Mouse (Mus musculus) G1E (cell line): ENCODE results near the gene Tnfrsf18. TPM values are rescaled to one million over a fixed set of nuclear protein-coding genes. Genes with fewer than 3 reads are reported as not detected.
A peak's percentile ranks its signal among the peaks of the same experiment; 100 is the strongest.

Experiments
- ATAC-seq: 2 replicates; pipeline ENCODE4 v1.8.0; 2016; ENCODE audit warnings: mild to moderate bottlenecking; ENCODE audit not compliant: insufficient number of reproducible peaks, poor library complexity, low FRiP score, severe bottlenecking; ENCODE audit errors: extremely low read depth
- DNase-seq: peaks from one replicate; pipeline ENCODE4 v3.0.0; 2012; ENCODE audit warnings: low spot score
- H3K27me3 ChIP-seq: 2 replicates; pipeline ENCODE4 v1.6.1; 2012; ENCODE audit warnings: mild to moderate bottlenecking, low read length, inconsistent platforms; ENCODE audit not compliant: insufficient read depth
- H3K36me3 ChIP-seq: replicated peaks from 2 replicates; pipeline ENCODE3; 2012; ENCODE audit warnings: mild to moderate bottlenecking, inconsistent platforms
- H3K4me1 ChIP-seq: 2 replicates; pipeline ENCODE4 v1.6.1; 2012; ENCODE audit warnings: low read depth, low read length, inconsistent platforms, mixed read lengths; ENCODE audit not compliant: insufficient read depth
- H3K4me3 ChIP-seq: 2 replicates; pipeline ENCODE4 v1.5.1; 2012; ENCODE audit warnings: low read depth, mild to moderate bottlenecking, inconsistent platforms, low read length, moderate library complexity, mixed read lengths
- H3K9me3 ChIP-seq: replicated peaks from 2 replicates; pipeline ENCODE4 v1.6.1; 2012; ENCODE audit warnings: inconsistent platforms
- CTCF ChIP-seq: IDR thresholded peaks from 2 replicates; pipeline ENCODE4 v1.5.1; 2012; ENCODE audit warnings: low read depth, low read length, inconsistent platforms, mixed read lengths
- GATA1 ChIP-seq: IDR thresholded peaks from 2 replicates; pipeline ENCODE4 v1.6.1; 2012; ENCODE audit warnings: borderline replicate concordance, low read length, inconsistent platforms, mixed read lengths
- GATA2 ChIP-seq: IDR thresholded peaks from 2 replicates; pipeline ENCODE4 v1.6.1; 2012; ENCODE audit warnings: low read depth, low read length, inconsistent platforms, borderline replicate concordance
- POLR2AphosphoS5 ChIP-seq: IDR thresholded peaks from 2 replicates; pipeline ENCODE4 v1.6.1; 2012; ENCODE audit warnings: low read depth, low read length, inconsistent platforms; ENCODE audit not compliant: insufficient replicate concordance
- TAL1 ChIP-seq: conservative IDR thresholded peaks from 2 replicates; pipeline ENCODE4 v1.6.1; 2012; ENCODE audit warnings: low read depth, low read length, inconsistent platforms, mixed read lengths
- polyA plus RNA-seq: library from polyadenylated mRNA; stranded (reverse); fragments of >175 nt; gene quantifications from 2 replicates; pipeline ENCODE4 v1.2.3, GENCODE M21; 2012
- total RNA-seq, 2 experiments: library from RNA; stranded (forward) in 1 of 2; stranded (reverse) in 1 of 2; fragments of 200-1000 nt in 1 of 2; fragments of >200 nt in 1 of 2; fragmentation: Nextera tagmentation in 1 of 2; gene quantifications; 2 replicates each; pipeline ENCODE4 v1.2.3; 2014 to 2017

Tnfrsf18 gene
- total and polyA plus RNA-seq, 3 experiments, result 0.22 TPM; not detected in 2

- no peaks in the 10 kb centered on the region for H3K27me3 ChIP-seq
- ATAC-seq (peak; percentile 66), DNase-seq (peak; percentile 77)
- H3K4me1 ChIP-seq, result peaks cover 56% of the 10 kb centered on the region
- H3K4me3 ChIP-seq, result peak overlapping the region; percentile 92
- no peak for TF ChIP-seq GATA2
- no peak for TF ChIP-seq CTCF
- no peaks in the 10 kb centered on the region for H3K9me3 ChIP-seq
- H3K36me3 ChIP-seq, result peaks cover 61% of the 10 kb centered on the region
These were observed 32.9 kb upstream of the Tnfrsf18 start for GRCm38 (mm10) chr4:155992906-155993547.

GRCm38 (mm10) chr4:155993606-155994005 lies 32.4 kb upstream of the Tnfrsf18 start:
- H3K9me3 ChIP-seq, result no peaks in the 10 kb centered on the region
- peaks cover 51% of the 10 kb centered on the region for H3K4me1 ChIP-seq
- H3K4me3 ChIP-seq, result peak overlapping the region; percentile 92
- no peak for ATAC-seq
- peaks cover 65% of the 10 kb centered on the region for H3K36me3 ChIP-seq
- H3K27me3 ChIP-seq, result no peaks in the 10 kb centered on the region
- no peak for DNase-seq
- TF ChIP-seq POLR2AphosphoS5, result no peak
- no peak for TF ChIP-seq CTCF
- no peak for TF ChIP-seq TAL1
- no peak for TF ChIP-seq GATA2
- TF ChIP-seq GATA1, result no peak

DNA sequence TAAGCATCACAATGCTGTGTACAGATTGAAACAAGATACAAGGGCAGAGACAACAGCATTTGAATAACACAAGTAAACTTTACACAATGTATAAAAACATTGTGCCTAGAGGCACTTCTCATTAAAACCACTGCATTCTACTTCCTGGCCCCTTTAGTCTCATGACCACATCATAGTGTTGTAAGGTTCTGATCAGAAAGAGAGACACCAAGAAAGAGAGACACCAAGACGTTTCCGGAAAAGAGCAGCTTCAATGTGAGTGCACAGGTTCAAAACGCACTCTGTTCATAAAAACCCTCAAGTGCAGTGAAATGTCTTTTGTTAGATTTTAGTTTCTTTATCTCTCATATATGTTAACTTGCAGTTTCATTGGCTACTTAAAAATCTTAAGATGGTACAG lies 21.9 kb upstream of the Tnfrsf18 start:
- H3K36me3 ChIP-seq, result peaks cover 93% of the 10 kb centered on the region
- no peaks in the 10 kb centered on the region for H3K27me3 ChIP-seq
- no peak overlapping the region for H3K4me3 ChIP-seq
- ATAC-seq (no peak), DNase-seq (no peak)
- H3K4me1 ChIP-seq, result no peaks in the 10 kb centered on the region
- no peak for TF ChIP-seq GATA2
- no peak for TF ChIP-seq POLR2AphosphoS5
- TF ChIP-seq GATA1, result no peak
- TF ChIP-seq CTCF, result no peak
- no peak for TF ChIP-seq TAL1
- no peaks in the 10 kb centered on the region for H3K9me3 ChIP-seq

GRCm38 (mm10) chr4:156008369-156008768 lies 17.6 kb upstream of the Tnfrsf18 start:
- Histone ChIP-seq H3K4me1 (peaks cover 4% of the 10 kb centered on the region; the same call in 1 of the 2 replicates), H3K27me3 (no peaks in the 10 kb centered on the region), H3K9me3 (no peaks in the 10 kb centered on the region), H3K4me3 (no peak overlapping the region), H3K36me3 (peaks cover 94% of the 10 kb centered on the region)
- ATAC-seq (no peak), DNase-seq (no peak)
- TF ChIP-seq GATA2 (no peak), TAL1 (no peak), GATA1 (no peak), POLR2AphosphoS5 (no peak), CTCF (no peak)

DNA sequence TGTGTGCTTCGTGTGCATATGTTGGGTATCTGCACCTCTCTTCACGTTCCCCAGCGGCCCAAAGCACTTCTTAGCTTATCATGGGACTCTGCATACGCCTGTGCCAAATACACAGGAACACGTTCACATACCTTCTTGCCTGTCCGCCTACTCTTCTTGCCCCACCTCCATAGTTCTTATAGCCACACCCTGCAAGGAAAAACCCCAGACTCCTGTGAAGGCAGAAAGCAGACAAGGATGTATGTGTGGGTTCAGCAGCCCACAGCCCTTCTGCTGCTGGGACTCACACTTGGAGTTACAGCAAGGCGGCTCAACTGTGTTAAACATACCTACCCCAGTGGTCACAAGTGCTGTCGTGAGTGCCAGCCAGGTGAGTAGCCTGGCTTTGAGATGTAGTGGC lies 12.3 kb upstream of the Tnfrsf18 start, which contains the start of gene Tnfrsf4:
TSS of gene Tnfrsf4 (plus strand) at position 207 of the 400 bp plus-strand sequence.
- Histone ChIP-seq H3K36me3 (peaks cover 83% of the 10 kb centered on the region), H3K9me3 (no peaks in the 10 kb centered on the region), H3K4me1 (peaks cover 8% of the 10 kb centered on the region), H3K27me3 (no peaks in the 10 kb centered on the region), H3K4me3 (no peak within 1 kb of the TSS)
- ATAC-seq (no peak), DNase-seq (no peak)
- no peak for TF ChIP-seq GATA2
- TF ChIP-seq TAL1, result no peak
- TF ChIP-seq GATA1, result no peak
- TF ChIP-seq POLR2AphosphoS5, result no peak; the same call in 1 of the 2 replicates
- no peak for TF ChIP-seq CTCF

GRCm38 (mm10) chr4:156014436-156014835 lies 11.5 kb upstream of the Tnfrsf18 start:
- no peak for ATAC-seq
- no peak for TF ChIP-seq CTCF
- TF ChIP-seq GATA1, result no peak
- H3K36me3 ChIP-seq, result peaks cover 75% of the 10 kb centered on the region

DNA sequence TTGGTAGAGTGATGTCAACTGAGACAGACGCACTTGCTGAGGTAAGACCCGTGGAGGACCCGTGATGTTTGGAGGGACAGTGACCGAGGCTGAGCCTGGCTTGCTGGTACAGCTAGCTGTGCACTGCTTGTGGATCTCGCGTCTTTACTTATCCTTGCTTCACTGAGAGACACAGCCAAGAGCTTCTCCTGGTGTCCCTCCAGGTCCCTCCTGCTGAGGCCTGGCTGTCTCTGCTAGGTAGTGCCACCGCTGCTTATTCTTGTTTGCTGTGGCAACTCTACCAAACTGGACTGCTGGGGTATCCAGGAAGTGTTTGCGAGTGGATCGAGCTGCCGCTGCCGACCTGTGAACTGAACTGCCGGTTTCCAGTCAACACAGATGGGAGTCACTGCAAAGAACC lies 6.2 kb upstream of the Tnfrsf18 start:
- peaks cover 6% of the 10 kb centered on the region; the same call in 1 of the 2 replicates for H3K27me3 ChIP-seq
- ATAC-seq, result no peak
- no peak overlapping the region for H3K4me3 ChIP-seq
- peaks cover 12% of the 10 kb centered on the region for H3K4me1 ChIP-seq
- DNase-seq, result no peak
- no peak for TF ChIP-seq TAL1
- TF ChIP-seq POLR2AphosphoS5, result no peak
- no peak for TF ChIP-seq CTCF
- no peak for TF ChIP-seq GATA1
- TF ChIP-seq GATA2, result no peak
- no peaks in the 10 kb centered on the region for H3K9me3 ChIP-seq
- peaks cover 24% of the 10 kb centered on the region for H3K36me3 ChIP-seq

More at GRCm38 (mm10) chr4:156014436-156014835, 11.5 kb upstream of the Tnfrsf18 start:
- Histone ChIP-seq H3K4me3 (no peak overlapping the region), H3K27me3 (no peaks in the 10 kb centered on the region), H3K4me1 (peaks cover 8% of the 10 kb centered on the region), H3K9me3 (no peaks in the 10 kb centered on the region)
- no peak for DNase-seq
